Mouse (Mus musculus) forebrain, embryonic 13.5 days (tissue): ENCODE results near the gene Mark1. TPM values are rescaled to one million over a fixed set of nuclear protein-coding genes. Genes with fewer than 3 reads are reported as not detected.

Experiments
- ATAC-seq: fragments of 200-750 bp; cut with Nextera tagmentation; 2 replicates; pipeline ENCODE4 v1.8.0; 2017
- H3K27ac ChIP-seq: fragments of 300-500 bp; sonication (generic); 2 replicates; pipeline ENCODE4 v1.5.1; 2015; ENCODE audit warnings: inconsistent platforms, mild to moderate bottlenecking, moderate library complexity
- H3K27me3 ChIP-seq: fragments of 300-500 bp; sonication (generic); 2 replicates; pipeline ENCODE4 v1.6.1; 2015; ENCODE audit warnings: mild to moderate bottlenecking, inconsistent platforms
- H3K36me3 ChIP-seq: fragments of 300-500 bp; sonication (generic); 2 replicates; pipeline ENCODE4 v1.6.1; 2015; ENCODE audit warnings: mild to moderate bottlenecking, inconsistent platforms; ENCODE audit not compliant: poor library complexity, severe bottlenecking
- H3K4me1 ChIP-seq: fragments of 300-500 bp; sonication (generic); 2 replicates; pipeline ENCODE4 v1.6.1; 2015; ENCODE audit warnings: inconsistent platforms
- H3K4me2 ChIP-seq: fragments of 300-500 bp; sonication (generic); 2 replicates; pipeline ENCODE4 v1.6.1; 2015; ENCODE audit warnings: inconsistent platforms, mild to moderate bottlenecking, moderate library complexity
- H3K4me3 ChIP-seq: fragments of 300-500 bp; sonication (generic); 2 replicates; pipeline ENCODE4 v1.5.1; 2015; ENCODE audit warnings: mild to moderate bottlenecking, inconsistent platforms
- H3K9ac ChIP-seq: fragments of 300-500 bp; sonication (generic); 2 replicates; pipeline ENCODE4 v1.6.1; 2015; ENCODE audit warnings: mild to moderate bottlenecking, inconsistent platforms
- H3K9me3 ChIP-seq: fragments of 300-500 bp; sonication (generic); replicated peaks from 2 replicates; pipeline ENCODE4 v1.6.1; 2016; ENCODE audit warnings: inconsistent platforms
- WGBS: fragments of 180-500 bp; shearing (Covaris S2); methylation state at CpG from one replicate; pipeline ENCODE4 v1.1.7; 2015; 5-methylcytosine and 5-hydroxymethylcytosine counted together
- polyA plus RNA-seq: library from polyadenylated mRNA; unstranded; fragments of >200 nt; fragmentation: Nextera tagmentation; extraction: Ambion mirVana; gene quantifications from 2 replicates; pipeline ENCODE4 v1.2.1, GENCODE M21; 2015

Mark1 gene
- polyA plus RNA-seq, 1 experiment from 2014 or later = 10.1 TPM

- H3K9me3 ChIP-seq = peaks cover 23% of the 10 kb centered on the region
- 82% methylated on average over 6 of the region's 6 CpGs for WGBS
- H3K4me1 ChIP-seq = 0 out of 2 replicates have a peak, but pooled peaks cover 3% of the 10 kb centered on the region
- H3K27me3 ChIP-seq = no peaks in the 10 kb centered on the region
- H3K27ac ChIP-seq = no peak overlapping the region; the same call in 1 of the 2 replicates
- no peak overlapping the region for H3K9ac ChIP-seq
- ATAC-seq = no peak
- no peak overlapping the region for H3K4me3 ChIP-seq
- H3K4me2 ChIP-seq = no peak overlapping the region
- H3K36me3 ChIP-seq = peaks cover 24% of the 10 kb centered on the region
Observed at GRCm38 (mm10) chr1:184958388-184958787, 41.0 kb downstream of the Mark1 start.

- Histone ChIP-seq H3K4me3 (no peak overlapping the region), H3K4me2 (no peak overlapping the region), H3K4me1 (no peaks in the 10 kb centered on the region), H3K9me3 (peaks cover 1% of the 10 kb centered on the region; the same call in 1 of the 2 replicates), H3K27ac (no peak overlapping the region), H3K27me3 (no peaks in the 10 kb centered on the region), H3K9ac (no peak overlapping the region), H3K36me3 (no peaks in the 10 kb centered on the region; the same call in 1 of the 2 replicates)
- no peak for ATAC-seq
- WGBS = 38% methylated on average over 5 of the region's 5 CpGs
Observed at GRCm38 (mm10) chr1:184951758-184952157, 47.6 kb downstream of the Mark1 start.

GRCm38 (mm10) chr1:184951057-184951456, 48.3 kb downstream of the Mark1 start:
- no peaks in the 10 kb centered on the region for H3K9me3 ChIP-seq
- ATAC-seq = no peak
- no peaks in the 10 kb centered on the region for H3K27me3 ChIP-seq
- H3K27ac ChIP-seq = no peak overlapping the region
- no peak overlapping the region for H3K4me3 ChIP-seq
- no peaks in the 10 kb centered on the region for H3K36me3 ChIP-seq
- H3K4me2 ChIP-seq = no peak overlapping the region
- no peak overlapping the region for H3K9ac ChIP-seq
- 93% methylated on average over 11 of the region's 11 CpGs for WGBS
- no peaks in the 10 kb centered on the region for H3K4me1 ChIP-seq

- H3K27me3 ChIP-seq = no peaks in the 10 kb centered on the region
- WGBS = 91% methylated on average over 4 of the region's 4 CpGs
- H3K9me3 ChIP-seq = no peaks in the 10 kb centered on the region
- no peak overlapping the region for H3K27ac ChIP-seq
- peaks cover 21% of the 10 kb centered on the region; the same call in 1 of the 2 replicates for H3K36me3 ChIP-seq
- H3K9ac ChIP-seq = no peak overlapping the region
- ATAC-seq = no peak
- H3K4me1 ChIP-seq = peaks cover 6% of the 10 kb centered on the region; the same call in 1 of the 2 replicates
- no peak overlapping the region for H3K4me2 ChIP-seq
- no peak overlapping the region for H3K4me3 ChIP-seq
Observed at GRCm38 (mm10) chr1:184938106-184938505, 61.3 kb downstream of the Mark1 start.

GRCm38 (mm10) chr1:184935980-184936379, 63.4 kb downstream of the Mark1 start:
- H3K4me1 ChIP-seq = peaks cover 6% of the 10 kb centered on the region; the same call in 1 of the 2 replicates
- H3K9ac ChIP-seq = no peak overlapping the region
- H3K27me3 ChIP-seq = no peaks in the 10 kb centered on the region
- H3K27ac ChIP-seq = no peak overlapping the region
- WGBS = 91% methylated on average over 5 of the region's 5 CpGs
- no peaks in the 10 kb centered on the region for H3K9me3 ChIP-seq
- ATAC-seq = no peak
- no peak overlapping the region for H3K4me3 ChIP-seq
- H3K36me3 ChIP-seq = peaks cover 17% of the 10 kb centered on the region; the same call in 1 of the 2 replicates
- no peak overlapping the region for H3K4me2 ChIP-seq

GRCm38 (mm10) chr1:184935490-184935889, 63.9 kb downstream of the Mark1 start:
- Histone ChIP-seq H3K27me3 (no peaks in the 10 kb centered on the region), H3K9ac (no peak overlapping the region), H3K4me2 (no peak overlapping the region), H3K4me3 (no peak overlapping the region), H3K27ac (no peak overlapping the region), H3K4me1 (peaks cover 6% of the 10 kb centered on the region; the same call in 1 of the 2 replicates), H3K9me3 (no peaks in the 10 kb centered on the region), H3K36me3 (peaks cover 16% of the 10 kb centered on the region; the same call in 1 of the 2 replicates)
- ATAC-seq = no peak
- WGBS = 57% methylated on average over 6 of the region's 6 CpGs

- H3K36me3 ChIP-seq = peaks cover 29% of the 10 kb centered on the region
- no peak overlapping the region for H3K27ac ChIP-seq
- no peak overlapping the region for H3K9ac ChIP-seq
- no peak overlapping the region for H3K4me3 ChIP-seq
- no peak for ATAC-seq
- H3K4me1 ChIP-seq = peaks cover 6% of the 10 kb centered on the region; the same call in 1 of the 2 replicates
- H3K4me2 ChIP-seq = no peak overlapping the region
- 91% methylated on average over 6 of the region's 6 CpGs for WGBS
- H3K27me3 ChIP-seq = no peaks in the 10 kb centered on the region
- no peaks in the 10 kb centered on the region for H3K9me3 ChIP-seq
Observed at GRCm38 (mm10) chr1:184931097-184931496, 68.3 kb downstream of the Mark1 start.

GRCm38 (mm10) chr1:184928382-184928781, 71.0 kb downstream of the Mark1 start:
- Histone ChIP-seq H3K27ac (no peak overlapping the region), H3K9ac (no peak overlapping the region), H3K4me2 (no peak overlapping the region), H3K4me1 (no peaks in the 10 kb centered on the region), H3K27me3 (no peaks in the 10 kb centered on the region), H3K36me3 (peaks cover 25% of the 10 kb centered on the region), H3K4me3 (no peak overlapping the region), H3K9me3 (no peaks in the 10 kb centered on the region)
- 77% methylated on average over 1 of the region's 1 CpGs for WGBS
- ATAC-seq = no peak

- Histone ChIP-seq H3K4me1 (no peaks in the 10 kb centered on the region), H3K9me3 (no peaks in the 10 kb centered on the region), H3K4me3 (no peak overlapping the region), H3K4me2 (no peak overlapping the region), H3K27ac (no peak overlapping the region), H3K27me3 (no peaks in the 10 kb centered on the region), H3K9ac (no peak overlapping the region), H3K36me3 (peaks cover 29% of the 10 kb centered on the region)
- no peak for ATAC-seq
- WGBS = 94% methylated on average over 1 of the region's 1 CpGs
Observed at GRCm38 (mm10) chr1:184927911-184928310, 71.5 kb downstream of the Mark1 start.

GRCm38 (mm10) chr1:184922824-184923223, 76.5 kb downstream of the Mark1 start:
- ATAC-seq = no peak
- WGBS = 76% methylated on average over 13 of the region's 13 CpGs
- Histone ChIP-seq H3K27ac (no peak overlapping the region), H3K27me3 (no peaks in the 10 kb centered on the region), H3K4me2 (no peak overlapping the region), H3K9me3 (no peaks in the 10 kb centered on the region), H3K4me1 (no peaks in the 10 kb centered on the region), H3K36me3 (peaks cover 58% of the 10 kb centered on the region), H3K4me3 (no peak overlapping the region), H3K9ac (no peak overlapping the region)

- Histone ChIP-seq H3K9me3 (no peaks in the 10 kb centered on the region), H3K27me3 (no peaks in the 10 kb centered on the region), H3K4me1 (no peaks in the 10 kb centered on the region), H3K4me2 (no peak overlapping the region), H3K9ac (no peak overlapping the region), H3K36me3 (peaks cover 61% of the 10 kb centered on the region), H3K4me3 (no peak overlapping the region), H3K27ac (no peak overlapping the region)
- no peak for ATAC-seq
- WGBS = 83% methylated on average over 5 of the region's 5 CpGs
Observed at GRCm38 (mm10) chr1:184920057-184920456, 79.3 kb downstream of the Mark1 start.

- Histone ChIP-seq H3K36me3 (peaks cover 63% of the 10 kb centered on the region), H3K27ac (no peak overlapping the region), H3K4me1 (no peaks in the 10 kb centered on the region), H3K27me3 (no peaks in the 10 kb centered on the region), H3K9ac (no peak overlapping the region), H3K9me3 (no peaks in the 10 kb centered on the region), H3K4me2 (no peak overlapping the region), H3K4me3 (no peak overlapping the region)
- WGBS = 61% methylated on average over 5 of the region's 5 CpGs
- ATAC-seq = no peak
Observed at GRCm38 (mm10) chr1:184918227-184918888, 81.0 kb downstream of the Mark1 start.

- Histone ChIP-seq H3K27ac (no peak overlapping the region), H3K4me3 (no peak overlapping the region), H3K4me2 (no peak overlapping the region), H3K9ac (no peak overlapping the region), H3K27me3 (no peaks in the 10 kb centered on the region), H3K4me1 (peaks cover 3% of the 10 kb centered on the region), H3K36me3 (peaks cover 76% of the 10 kb centered on the region), H3K9me3 (no peaks in the 10 kb centered on the region)
- 93% methylated on average over 18 of the region's 18 CpGs for WGBS
- no peak for ATAC-seq
Observed at GRCm38 (mm10) chr1:184912336-184912735, 87.0 kb downstream of the Mark1 start.
